Mouse (Mus musculus) cerebellum, adult 9-10 months (tissue): ENCODE data around the gene Gm14569.

Source experiments
- DNase-seq: peaks from one replicate; pipeline ENCODE4 v3.0.0; 2022

Gm14569 gene

GRCm38 (mm10) chrX:36491730-36492129, at the start of gene Gm14569:
Gm14569 (minus strand) TSS chrX:36491830.
- no peak for DNase-seq

- DNase-seq: peak; percentile 80
Measured at GRCm38 (mm10) chrX:36534514-36534913, 42.9 kb upstream of the Gm14569 start.

DNA sequence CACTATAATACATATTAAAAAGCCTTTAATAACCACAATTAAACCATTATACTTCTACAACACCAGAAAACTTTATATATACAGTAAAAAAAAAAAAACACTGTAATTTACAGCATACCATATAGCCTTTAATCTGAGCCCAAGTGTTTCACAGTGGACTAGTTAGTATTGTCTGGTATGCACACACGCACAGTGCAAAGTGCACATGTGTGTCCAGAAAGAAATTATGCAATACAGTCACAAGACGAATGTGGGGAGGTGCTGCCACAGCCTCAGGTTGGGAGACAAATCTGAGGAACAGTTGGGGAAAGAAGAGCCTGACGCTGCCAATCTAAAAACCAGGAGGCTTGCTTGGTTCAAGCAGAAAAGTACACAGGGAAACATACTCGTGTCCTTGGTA, 42.1 kb upstream of the Gm14569 start:
- DNase-seq: no peak

DNA sequence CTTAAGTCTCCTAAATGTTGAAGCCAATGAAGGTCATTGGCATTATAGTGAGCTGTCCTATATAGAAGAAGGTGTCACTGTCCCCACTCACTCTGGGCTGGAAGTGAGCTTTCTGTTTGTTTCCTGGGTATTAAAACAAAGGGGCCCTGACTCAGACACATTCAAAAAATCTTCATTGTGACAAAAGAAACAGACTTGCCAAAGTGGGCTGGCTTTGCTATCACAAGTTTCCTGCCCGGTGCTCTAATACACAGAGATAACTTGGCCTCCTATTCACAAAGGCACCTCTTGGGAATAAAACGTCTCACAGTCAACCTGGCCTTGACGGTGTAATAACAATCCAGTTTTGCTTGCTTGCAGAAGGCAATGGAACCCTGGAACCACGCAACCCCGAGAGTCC, 38.6 kb upstream of the Gm14569 start:
- no peak for DNase-seq

DNA sequence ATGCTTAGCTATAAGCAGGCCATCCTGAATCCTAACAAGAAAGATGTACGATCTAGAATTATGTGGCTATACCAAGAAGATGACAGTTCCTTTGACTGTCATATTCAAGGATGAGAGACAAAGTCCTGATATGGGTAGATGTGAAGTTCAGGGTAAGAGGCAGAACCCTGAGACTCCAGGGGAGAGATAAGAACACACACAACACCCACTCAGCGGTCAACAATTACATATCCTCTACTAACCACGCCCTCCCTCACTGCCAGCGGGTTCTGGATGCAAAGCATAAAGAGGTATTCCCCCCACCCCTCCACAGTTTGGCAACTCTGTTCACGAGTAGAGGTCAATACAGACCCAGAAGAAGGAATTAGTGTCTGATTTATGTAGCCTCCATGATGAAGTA, 32.1 kb upstream of the Gm14569 start:
- no peak for DNase-seq

GRCm38 (mm10) chrX:36513726-36514125, 22.1 kb upstream of the Gm14569 start:
- DNase-seq: no peak

DNA sequence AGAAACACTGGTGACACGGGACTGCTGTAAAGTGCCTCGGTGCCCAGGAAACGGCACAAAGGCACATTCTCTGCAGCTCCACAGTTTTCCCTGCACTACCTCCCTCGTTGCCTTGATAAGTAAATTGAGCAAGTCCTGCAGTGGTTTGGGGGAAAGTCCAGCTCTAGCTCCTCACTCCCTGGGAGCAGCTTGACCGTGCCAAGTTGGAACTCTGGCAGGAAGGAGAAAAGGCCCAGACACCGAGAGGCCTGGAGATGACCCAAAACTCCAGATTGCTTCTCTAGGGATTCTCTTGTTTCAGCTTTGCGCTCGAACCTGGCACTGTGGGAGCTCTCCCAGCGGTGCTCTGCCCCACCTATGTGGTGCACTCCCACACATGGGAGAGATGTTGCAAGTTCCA, 21.6 kb upstream of the Gm14569 start:
- no peak for DNase-seq

DNA sequence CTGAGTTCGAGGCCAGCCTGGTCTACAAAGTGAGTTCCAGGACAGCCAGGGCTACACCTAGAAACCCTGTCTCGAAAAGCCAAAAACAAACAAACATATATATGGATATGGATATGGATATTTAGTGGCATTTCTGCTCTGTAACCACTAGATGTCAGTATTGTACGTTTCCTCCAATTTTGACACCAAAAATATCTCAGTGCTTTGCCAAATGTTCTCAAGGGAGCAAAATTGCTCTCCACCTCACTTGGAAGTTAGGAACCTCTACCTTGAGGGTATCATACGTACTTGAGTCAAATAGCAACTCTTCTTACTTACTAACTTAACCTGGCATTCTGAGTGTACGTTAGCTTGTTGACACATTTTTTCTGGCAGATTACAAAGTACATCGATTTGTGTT, 15.2 kb upstream of the Gm14569 start:
- DNase-seq: peak; percentile 18

DNA sequence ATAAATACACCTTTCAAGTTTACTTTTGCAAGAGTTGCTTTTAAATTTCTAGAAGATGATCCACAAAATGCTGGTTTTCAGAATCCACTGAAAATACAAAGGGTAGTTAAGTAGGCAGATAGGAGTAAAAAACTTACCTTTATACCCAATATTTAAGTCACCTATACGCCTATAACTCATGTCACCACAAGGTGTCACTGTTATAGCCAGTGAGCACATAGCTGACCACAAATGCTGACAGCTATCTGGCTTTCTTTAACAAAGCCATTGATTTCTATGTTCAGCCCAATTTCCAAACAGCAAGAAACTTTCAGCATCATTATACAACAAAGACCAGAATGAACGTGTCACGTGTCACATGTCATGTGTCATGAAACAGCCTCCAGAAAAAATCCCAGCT, 2.1 kb downstream of the Gm14569 start:
- DNase-seq: peak; percentile 13

DNA sequence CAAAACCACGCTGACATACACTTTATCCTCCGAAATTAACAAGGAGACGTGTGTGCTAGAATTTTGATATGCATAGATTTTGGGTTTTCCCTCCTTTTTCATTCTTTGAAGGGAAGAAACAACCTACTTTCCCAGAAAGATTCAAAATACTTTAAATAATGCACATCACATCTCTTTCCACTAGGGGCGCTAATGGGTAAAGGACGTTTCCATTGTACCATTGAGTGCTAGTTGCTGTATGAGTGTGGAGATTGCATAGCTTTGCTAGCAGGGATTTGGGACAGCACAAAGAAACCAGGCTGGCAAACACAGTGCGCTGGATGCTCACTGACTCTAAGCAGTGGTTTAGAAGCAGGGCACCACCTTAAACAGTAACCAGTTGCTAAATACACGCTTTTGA, 3.6 kb downstream of the Gm14569 start:
- peak; percentile 3 for DNase-seq

- no peak for DNase-seq
Measured at GRCm38 (mm10) chrX:36474873-36475272, 16.8 kb downstream of the Gm14569 start.

DNA sequence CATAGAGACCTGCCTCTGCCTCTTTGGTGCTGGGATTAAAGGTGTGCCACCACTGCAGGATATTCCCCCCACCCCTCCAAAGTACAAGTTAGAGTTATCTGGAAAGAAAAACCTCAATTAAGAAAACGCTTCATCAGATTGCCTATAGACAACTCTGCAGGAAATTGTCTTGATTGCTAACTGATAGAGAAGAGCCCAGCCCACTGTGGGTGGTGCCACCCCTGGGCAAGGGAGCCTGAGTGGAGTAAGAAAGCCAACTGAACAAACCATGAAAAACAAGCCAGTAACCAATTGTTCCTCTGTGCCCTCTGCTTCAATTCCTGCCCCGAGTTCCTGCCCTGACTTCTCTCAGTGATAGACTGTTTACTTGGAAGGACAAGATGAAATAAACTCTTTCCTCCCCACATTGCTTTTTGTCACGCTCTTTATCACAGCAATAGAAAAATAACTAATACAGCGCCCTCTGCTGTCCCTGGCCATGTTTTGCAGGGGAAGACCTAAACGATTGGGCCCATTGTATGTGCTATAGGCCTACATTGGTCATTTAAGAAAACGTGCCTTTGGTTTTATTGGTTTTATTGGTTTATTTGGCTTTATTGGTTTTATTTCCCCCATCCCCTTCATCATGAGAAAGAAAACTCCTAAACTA, 17.4 kb downstream of the Gm14569 start:
- DNase-seq: no peak

- DNase-seq: peak; percentile 10
Measured at GRCm38 (mm10) chrX:36456031-36456430, 35.6 kb downstream of the Gm14569 start.

- no peak for DNase-seq
Measured at GRCm38 (mm10) chrX:36437932-36438331, 53.7 kb downstream of the Gm14569 start.

- no peak for DNase-seq
Measured at GRCm38 (mm10) chrX:36434993-36435392, 56.6 kb downstream of the Gm14569 start.

- no peak for DNase-seq
Measured at GRCm38 (mm10) chrX:36419153-36419552, 72.5 kb downstream of the Gm14569 start.

DNA sequence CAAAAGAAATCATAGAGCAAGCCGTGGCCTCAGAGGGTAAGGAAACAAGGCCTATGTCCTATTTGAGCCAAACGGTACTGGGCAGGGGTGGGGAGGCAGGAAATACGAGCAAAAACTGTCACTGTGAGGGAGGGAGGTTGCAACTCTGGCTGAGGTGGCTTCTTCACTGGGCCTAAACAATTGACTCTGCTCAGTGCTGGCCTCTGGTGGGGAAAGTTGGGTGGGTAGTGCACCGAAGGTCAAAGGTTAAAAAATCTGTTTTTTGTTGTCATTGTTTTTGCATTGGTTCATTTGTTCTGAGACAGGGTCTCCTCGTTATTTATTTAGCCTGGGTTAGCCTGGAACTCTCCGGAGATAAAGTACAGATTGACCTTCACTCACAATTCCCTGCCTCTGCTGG, 89.3 kb downstream of the Gm14569 start:
- DNase-seq: no peak

- no peak for DNase-seq
Measured at GRCm38 (mm10) chrX:36400980-36401379, 90.7 kb downstream of the Gm14569 start, which contains the start of gene Gm6268. Gm6268 (plus strand) TSS chrX:36401280.

- peak; percentile 21 for DNase-seq
Measured at GRCm38 (mm10) chrX:36393279-36393678, 98.4 kb downstream of the Gm14569 start.

DNA sequence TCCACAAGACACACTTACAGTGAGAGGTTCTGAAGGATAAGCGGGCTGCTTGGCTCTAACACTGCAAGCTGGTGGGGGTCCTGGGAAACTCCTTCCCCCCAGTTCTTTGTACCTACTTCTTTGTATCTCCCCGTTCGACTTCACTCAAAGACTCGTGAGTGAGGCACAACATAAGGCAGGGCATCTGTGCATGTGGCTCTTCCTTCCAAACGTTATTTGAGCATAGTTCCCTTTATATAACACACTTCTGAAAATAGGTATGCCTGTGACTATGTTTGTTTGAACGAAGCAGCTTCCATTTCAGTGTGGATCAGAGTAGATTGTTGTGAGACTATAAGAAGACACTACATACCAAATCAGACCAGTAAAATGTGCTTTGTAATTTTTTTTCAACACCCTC, 99.0 kb downstream of the Gm14569 start:
- no peak for DNase-seq

DNA sequence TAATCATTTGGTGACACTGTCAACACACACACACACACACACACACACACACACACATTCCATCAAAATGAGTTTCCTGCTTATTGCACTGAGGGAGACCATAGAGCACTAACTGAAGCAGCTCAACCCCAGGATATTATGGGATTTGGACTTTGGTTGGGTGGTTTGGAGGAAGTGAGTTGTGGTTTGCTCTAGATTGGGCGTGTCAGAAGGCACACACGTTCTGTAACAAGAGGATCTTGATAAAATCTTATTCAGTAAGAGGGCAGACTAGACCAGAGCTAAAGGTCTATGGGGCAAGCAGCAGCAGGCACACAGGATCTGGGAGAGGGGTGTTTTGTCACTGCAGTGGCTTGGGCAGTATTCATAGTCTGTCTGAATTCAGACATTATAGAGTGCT, 101.1 kb downstream of the Gm14569 start:
- DNase-seq: no peak

DNA sequence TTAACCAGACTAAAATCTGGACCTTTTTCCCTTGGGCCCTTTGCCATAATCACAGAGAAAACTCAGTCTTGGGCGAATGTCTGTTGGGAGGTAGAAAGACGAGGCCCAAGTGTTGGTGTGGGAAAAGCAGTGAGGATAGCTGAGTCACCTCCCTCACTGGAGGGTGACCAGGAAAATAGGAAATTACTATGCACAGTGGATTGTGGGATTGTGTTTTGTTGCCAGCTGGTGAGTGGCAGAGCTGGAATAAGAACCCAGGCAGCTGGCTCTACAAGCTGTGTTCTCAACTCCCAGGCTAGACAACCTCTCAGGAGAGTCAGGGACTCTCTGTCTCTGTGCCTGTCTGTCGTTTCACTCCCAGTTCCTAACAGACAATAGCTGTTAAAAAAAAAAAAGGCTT, 101.7 kb downstream of the Gm14569 start:
- DNase-seq: no peak

DNA sequence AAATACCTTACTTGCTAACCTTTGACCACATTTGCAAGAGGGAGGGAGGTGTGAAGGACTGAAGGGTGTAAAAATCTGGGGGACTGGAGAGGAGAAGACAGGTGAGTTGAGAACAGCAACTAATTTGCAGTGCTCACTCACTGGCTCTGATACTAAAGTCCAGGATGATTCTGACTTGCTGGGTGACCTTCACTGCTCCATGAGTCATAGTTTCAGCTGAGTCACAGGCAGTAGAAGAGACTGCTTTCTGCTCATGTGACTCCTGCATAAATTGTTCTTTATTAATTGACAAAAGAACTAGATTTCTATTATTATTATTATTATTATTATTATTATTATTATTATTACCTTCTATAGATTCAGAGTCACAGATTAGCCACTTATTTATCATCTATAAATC, 106.3 kb downstream of the Gm14569 start:
- DNase-seq: no peak
